Mouse (Mus musculus): ENCODE results near the gene Erc2.

- no peak for TF ChIP-seq CTCF (IDR thresholded peaks at IDR 0.05; ENCODE audit: low read depth)
- no peak for TF ChIP-seq EP300 (IDR thresholded peaks at IDR 0.05; ENCODE audit: low read depth)
Observed at GRCm38 (mm10) chr14:27789066-27789898, 167.1 kb downstream of the Erc2 start.
